Mouse (Mus musculus): Measurements from ENCODE around the gene Immt. TPM values are rescaled to one million over a fixed set of nuclear protein-coding genes. Genes with fewer than 3 reads are reported as not detected.

The Immt gene
- total RNA-seq (2012; rRNA removed) (133 and 137 TPM in 2 replicates), polyA plus RNA-seq (2012; ENCODE audit: insufficient read depth in 1 of 2, insufficient read length in 2 of 2, low read depth in 1 of 2, low replicate concordance in 2 of 2, missing spikeins in 1 of 2) (100 to 1,000 TPM; 158 to 702 TPM)

DNA sequence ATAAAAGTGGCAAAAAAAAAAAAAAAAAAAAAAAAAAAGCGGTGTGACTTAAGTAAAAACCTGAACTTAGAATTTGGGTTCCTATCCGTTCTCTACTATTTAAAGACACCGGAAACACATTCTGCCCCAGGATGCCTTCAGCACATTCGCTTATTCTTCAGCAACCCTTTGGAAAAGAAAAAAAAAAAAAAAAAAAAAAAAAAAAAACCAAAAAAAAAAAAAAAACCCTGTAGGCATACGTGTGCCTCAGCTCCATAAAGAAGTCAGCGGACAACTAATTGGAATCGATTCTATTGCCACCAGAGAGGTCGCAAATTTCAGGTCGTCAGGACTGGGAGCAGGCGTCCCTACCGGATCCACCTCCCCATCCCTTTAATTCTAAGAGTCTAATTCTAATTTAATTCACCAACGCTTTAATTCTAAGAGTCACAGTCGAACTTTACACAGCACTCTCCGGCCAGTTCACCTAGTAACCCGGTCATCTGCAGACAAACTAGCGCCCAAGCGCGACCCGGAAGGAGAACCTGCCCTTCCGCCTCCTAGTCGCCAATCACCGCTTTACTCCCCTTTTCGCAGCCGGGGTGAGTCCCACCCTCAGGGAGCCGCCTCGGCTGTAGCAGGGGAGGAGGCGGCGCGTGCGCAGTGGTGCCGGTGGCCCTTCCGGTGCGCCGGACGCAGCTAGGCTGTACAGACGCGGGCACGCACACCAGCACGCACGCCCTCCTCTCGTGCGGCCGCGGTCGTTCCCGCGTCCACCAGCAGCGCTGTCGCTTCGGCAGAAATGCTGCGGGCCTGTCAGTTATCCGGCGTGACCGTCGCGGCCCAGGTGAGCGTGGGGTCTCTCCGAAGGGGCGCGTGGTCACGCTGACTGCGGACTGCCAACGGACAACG lies at the start of gene Immt:
Gene Immt, plus strand, starts transcription at position 642 of the 891 bp plus-strand sequence.
- Histone ChIP-seq H3K9me3 (replicated peaks; ENCODE audit: insufficient read depth, low read length) (no peaks in the 10 kb centered on the region), H3K36me3 (ENCODE audit: control insufficient read depth in 1 of 2, insufficient read depth in 2 of 2, low read length in 2 of 2) (peaks cover 14 to 15% of the 10 kb centered on the region in 2 experiments), H3K27me3 (ENCODE audit: control insufficient read depth in 1 of 2, insufficient read depth in 2 of 2, low read length in 2 of 2) (no peaks in the 10 kb centered on the region), H3K4me3 (ENCODE audit: control insufficient read depth in 1 of 2, insufficient read depth in 1 of 2, low read depth in 2 of 2, low read length in 2 of 2) (peak within 1 kb of the TSS; percentile 87 to 93), H3K27ac (ENCODE audit: control insufficient read depth, low read depth, low read length) (peak within 1 kb of the TSS; percentile 89), H3K4me1 (ENCODE audit: control insufficient read depth in 1 of 2, insufficient read depth in 2 of 2, low read length in 2 of 2) (peaks cover 5 to 9% of the 10 kb centered on the region in 2 experiments; a peak in 2 of 4 replicates), H3K79me2 (ENCODE audit: control insufficient read depth, insufficient read depth, low read length, poor library complexity) (peaks cover 25% of the 10 kb centered on the region), H3K9ac (ENCODE audit: control insufficient read depth, low read depth, low read length, poor library complexity, severe bottlenecking) (peak within 1 kb of the TSS; percentile 95)
- peak; percentile 97 for DNase-seq (ENCODE audit: low read depth, low spot score)
- TF ChIP-seq ZC3H11A (IDR thresholded peaks at IDR 0.05; ENCODE audit: low read depth, low read length) (peak; percentile 58), MYC (IDR thresholded peaks at IDR 0.05; ENCODE audit: low read depth, low read length) (peak; percentile 72), ETS1 (IDR thresholded peaks at IDR 0.05; ENCODE audit: low read depth, low read length) (peak; percentile 19; the same call in 1 of the 2 replicates), POLR2AphosphoS2 (IDR thresholded peaks at IDR 0.05; ENCODE audit: low read length) (peak; percentile 88), TCF12 (IDR thresholded peaks at IDR 0.05; ENCODE audit: low read depth, low read length) (peak; percentile 55), KAT2A (conservative IDR thresholded peaks at IDR 0.05; ENCODE audit: low read depth, low read length) (peak; percentile 86), CTCF (IDR thresholded peaks at IDR 0.05 in 2 of 3, conservative IDR thresholded peaks at IDR 0.05 in 1 of 3; ENCODE audit: control insufficient read depth in 1 of 3, insufficient read depth in 1 of 3, low read depth in 2 of 3, low read length in 3 of 3, poor library complexity in 1 of 3, severe bottlenecking in 1 of 3) (no peak), RAD21 (IDR thresholded peaks at IDR 0.05; ENCODE audit: low read depth, low read length) (no peak), BHLHE40 (IDR thresholded peaks at IDR 0.05; ENCODE audit: borderline replicate concordance, low read depth, low read length) (0 out of 2 replicates have a peak, but pooled peaks have one; percentile 3), POLR2AphosphoS5 (IDR thresholded peaks at IDR 0.05; ENCODE audit: borderline replicate concordance, low read depth, low read length) (0 out of 2 replicates have a peak, but pooled peaks have one; percentile 19), E2F4 (IDR thresholded peaks at IDR 0.05; ENCODE audit: borderline replicate concordance, low read depth, low read length) (0 out of 2 replicates have a peak, but pooled peaks have one; percentile 52), USF2 (IDR thresholded peaks at IDR 0.05; ENCODE audit: borderline replicate concordance in 1 of 2, insufficient read depth in 1 of 2, low read depth in 1 of 2, low read length in 2 of 2) (no peak; a peak in 1 of 4 replicates), NELFE (IDR thresholded peaks at IDR 0.05; ENCODE audit: low read depth, low read length) (peak; percentile 92), CHD2 (IDR thresholded peaks at IDR 0.05; ENCODE audit: low read length) (peak; percentile 91), ELF1 (IDR thresholded peaks at IDR 0.05; ENCODE audit: low read depth, low read length) (peak; percentile 90), CHD1 (IDR thresholded peaks at IDR 0.05; ENCODE audit: low read depth, low read length) (peak; percentile 97), MAZ (IDR thresholded peaks at IDR 0.05; ENCODE audit: low read depth, low read length) (peak; percentile 38; the same call in 1 of the 2 replicates), MAFK (IDR thresholded peaks at IDR 0.05; ENCODE audit: borderline replicate concordance, low read depth, low read length) (no peak), TBP (IDR thresholded peaks at IDR 0.05; ENCODE audit: low read depth, low read length) (0 out of 2 replicates have a peak, but pooled peaks have one; percentile 57), JUND (IDR thresholded peaks at IDR 0.05; ENCODE audit: low read depth, low read length) (0 out of 2 replicates have a peak, but pooled peaks have one; percentile 24), NRF1 (IDR thresholded peaks at IDR 0.05; ENCODE audit: insufficient read depth, low read depth, low read length, poor library complexity, severe bottlenecking) (peak; percentile 92), ZNF384 (IDR thresholded peaks at IDR 0.05; ENCODE audit: low read depth, low read length) (peak; percentile 88), MXI1 (IDR thresholded peaks at IDR 0.05; ENCODE audit: low read depth, low read length) (peak; percentile 70), EP300 (IDR thresholded peaks at IDR 0.05; ENCODE audit: low read depth in 1 of 2, low read length in 2 of 2) (0 out of 4 replicates have a peak, but pooled peaks have one; percentile 11), MEF2A (IDR thresholded peaks at IDR 0.05; ENCODE audit: extremely low read depth, insufficient replicate concordance, low read depth, low read length, poor library complexity, severe bottlenecking) (no peak), HCFC1 (IDR thresholded peaks at IDR 0.05; ENCODE audit: low read depth, low read length) (peak; percentile 92), GATA1 (IDR thresholded peaks at IDR 0.05; ENCODE audit: low read depth, low read length) (no peak), SIN3A (IDR thresholded peaks at IDR 0.05; ENCODE audit: low read length) (peak; percentile 52), POLR2A (IDR thresholded peaks at IDR 0.05; ENCODE audit: control insufficient read depth in 1 of 2, insufficient read depth in 1 of 2, low read depth in 1 of 2, low read length in 2 of 2, poor library complexity in 1 of 2) (peak; percentile 85 to 89), ZMIZ1 (IDR thresholded peaks at IDR 0.05; ENCODE audit: low read depth, low read length) (peak; percentile 88)
